Mouse (Mus musculus): Measurements from ENCODE around the gene Fam19a5.

Gene Fam19a5

DNA sequence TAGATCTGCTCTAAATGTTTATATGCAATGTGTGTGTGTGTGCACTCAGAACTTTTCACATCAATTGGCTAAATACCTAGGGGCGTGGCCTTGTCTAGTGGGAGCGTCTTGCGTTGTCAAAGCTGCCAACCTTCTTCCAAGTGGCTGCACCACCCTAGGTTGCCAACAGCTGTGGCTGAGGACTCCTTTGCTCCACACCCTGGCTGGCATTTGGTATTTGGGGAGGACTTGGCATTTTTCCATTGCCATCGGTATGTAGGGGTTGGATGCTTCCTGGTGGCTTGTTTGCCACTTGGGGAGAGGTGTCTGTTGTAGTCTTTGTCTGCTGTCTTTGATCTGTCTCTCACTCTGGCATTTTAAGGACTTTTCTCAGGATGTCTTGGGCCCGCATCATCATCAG lies 124.0 kb downstream of the Fam19a5 start:
- DNase-seq, result no peak

DNA sequence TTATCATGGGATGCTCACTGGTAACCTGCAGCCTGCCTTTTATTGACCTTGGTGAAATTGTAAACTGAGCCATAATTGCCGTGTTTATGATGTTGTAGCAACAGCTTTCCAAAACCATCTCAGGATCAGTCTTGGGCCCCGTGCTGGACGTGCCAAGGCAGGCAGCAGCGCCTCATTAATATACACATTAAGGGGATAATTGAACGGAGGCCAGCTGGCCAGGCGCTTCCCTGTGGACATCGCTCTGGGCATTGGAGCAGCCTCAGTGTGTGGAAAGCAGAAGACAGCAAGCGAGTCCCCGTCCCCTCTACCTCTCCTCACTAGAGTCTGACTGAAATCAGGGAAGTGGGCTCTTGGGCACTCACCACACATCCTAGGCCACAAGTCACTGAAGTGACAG lies 127.8 kb downstream of the Fam19a5 start:
- DNase-seq, result no peak

- no peak for DNase-seq
These were observed 134.6 kb downstream of the Fam19a5 start for GRCm38 (mm10) chr15:87678711-87679110.

- DNase-seq, result no peak
These were observed 138.3 kb downstream of the Fam19a5 start for GRCm38 (mm10) chr15:87682410-87682809.

- DNase-seq, result no peak
These were observed 142.4 kb downstream of the Fam19a5 start for GRCm38 (mm10) chr15:87686415-87687040.

- no peak for DNase-seq
These were observed 147.3 kb downstream of the Fam19a5 start for GRCm38 (mm10) chr15:87691271-87691955.

DNA sequence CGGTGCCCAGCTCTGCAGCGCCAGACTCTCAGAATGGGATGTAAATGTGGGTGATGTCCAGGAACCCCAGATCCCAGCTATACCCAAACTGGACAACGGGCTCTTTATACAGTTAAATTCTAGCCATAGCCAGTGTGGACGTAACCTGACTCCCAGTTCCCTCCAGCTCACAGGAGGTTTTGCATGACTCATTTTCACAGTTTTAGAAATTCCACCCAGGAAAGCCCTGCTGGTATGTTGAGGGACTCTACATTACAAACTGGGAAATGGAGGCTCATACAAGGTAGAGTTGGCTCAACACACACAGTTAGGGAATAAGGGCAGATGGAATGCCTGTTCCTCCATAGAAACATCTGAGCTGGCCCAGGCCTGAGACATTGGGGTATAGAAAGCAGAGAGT lies 147.9 kb downstream of the Fam19a5 start:
- DNase-seq, result no peak

- no peak for DNase-seq
These were observed 148.3 kb downstream of the Fam19a5 start for GRCm38 (mm10) chr15:87692394-87692793.

DNA sequence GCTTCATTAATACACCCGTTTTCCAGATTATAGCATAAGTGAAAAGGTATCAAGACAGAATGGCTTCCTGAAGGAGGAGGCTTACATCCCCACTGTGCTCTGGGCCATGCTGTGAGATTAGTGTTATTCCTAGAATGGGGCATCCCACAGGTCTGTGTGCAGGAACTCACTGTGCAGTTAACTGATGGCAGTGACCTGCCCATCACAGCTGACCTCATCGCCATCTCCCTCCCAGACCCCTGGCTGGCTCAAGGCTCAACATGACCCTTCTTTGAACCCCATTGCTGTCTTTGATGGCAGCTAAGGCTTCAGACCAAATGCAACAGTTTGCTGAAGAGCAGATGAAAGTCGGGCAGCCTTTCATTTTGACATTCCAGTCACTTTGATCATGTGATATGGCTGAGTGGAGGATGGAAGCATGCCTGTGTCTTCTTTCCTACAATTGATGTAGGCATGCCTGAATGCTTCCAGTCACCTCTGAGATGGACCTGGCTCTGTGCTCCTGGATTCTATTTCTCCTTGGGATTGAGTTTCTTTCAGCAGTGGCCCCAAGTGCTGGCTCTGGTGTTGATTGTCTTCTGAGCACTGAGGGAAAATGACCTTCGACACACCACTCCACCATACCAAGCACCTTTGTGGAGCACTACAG lies 148.9 kb downstream of the Fam19a5 start:
- no peak for DNase-seq

DNA sequence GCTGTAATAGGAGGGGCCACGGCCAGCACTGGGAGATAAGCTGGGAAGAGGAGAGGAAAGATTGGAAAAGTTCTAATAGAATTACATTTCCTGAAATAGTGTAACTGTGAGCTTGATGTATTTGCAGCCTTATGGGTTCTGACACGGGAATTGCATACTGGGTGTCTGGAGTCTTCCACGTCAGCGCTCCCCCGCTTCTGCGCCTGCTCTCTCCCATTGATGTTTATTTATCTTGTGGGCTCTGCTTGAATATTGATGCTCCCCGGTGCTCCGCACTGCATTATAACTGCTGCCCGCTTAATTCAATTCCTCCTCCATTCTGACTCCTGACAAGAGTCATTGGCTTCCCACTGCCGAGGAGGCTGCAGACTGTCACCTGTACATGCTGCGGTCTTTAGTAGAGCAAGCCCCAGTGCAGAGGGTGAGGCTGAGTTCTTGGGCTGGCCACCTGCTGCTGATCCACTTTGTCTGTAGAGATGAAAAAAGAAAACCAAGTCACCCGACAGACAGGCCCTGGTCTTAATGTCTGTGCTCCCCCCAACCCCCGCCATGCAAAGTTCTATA lies 153.4 kb downstream of the Fam19a5 start:
- DNase-seq, result no peak

DNA sequence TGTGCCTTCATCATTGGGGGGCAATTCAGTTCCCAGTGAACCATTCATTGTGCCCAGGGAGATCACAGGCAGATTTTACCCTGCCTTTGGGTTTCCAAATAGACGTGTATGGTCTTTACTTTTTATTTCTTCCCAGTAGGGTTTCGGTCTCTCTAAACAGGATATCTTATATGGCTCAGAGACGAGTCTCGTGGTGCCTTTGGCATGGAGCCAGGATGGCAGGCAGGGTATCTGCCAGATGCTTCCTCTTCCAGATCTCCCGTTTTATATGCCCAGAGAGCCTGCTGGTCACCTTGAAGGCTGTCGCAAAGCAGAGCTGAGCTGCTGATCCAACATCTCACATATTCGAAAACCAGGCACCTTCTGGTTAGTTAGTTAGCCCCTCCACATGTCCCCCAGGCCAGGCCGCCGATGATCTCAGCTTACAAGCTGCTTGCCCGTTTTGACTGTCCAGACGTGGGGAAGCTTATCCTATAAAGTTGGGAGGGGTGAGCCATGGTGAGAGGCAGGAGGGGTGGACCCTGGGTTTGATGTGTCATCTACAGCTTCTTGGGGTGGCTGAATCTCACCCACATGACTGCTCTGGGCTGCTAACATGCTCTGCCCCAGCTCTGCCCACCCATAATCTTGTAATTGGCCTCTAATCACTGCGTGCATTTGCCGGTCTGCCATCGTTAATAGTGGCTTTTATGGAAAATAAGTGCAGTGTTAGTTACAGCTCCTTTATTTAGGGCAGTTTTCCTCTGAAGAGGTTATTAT lies 154.6 kb downstream of the Fam19a5 start:
- DNase-seq, result no peak

GRCm38 (mm10) chr15:87702821-87703220 lies 158.7 kb downstream of the Fam19a5 start:
- DNase-seq, result peak in 1 of 2 experiments; percentile 18

DNA sequence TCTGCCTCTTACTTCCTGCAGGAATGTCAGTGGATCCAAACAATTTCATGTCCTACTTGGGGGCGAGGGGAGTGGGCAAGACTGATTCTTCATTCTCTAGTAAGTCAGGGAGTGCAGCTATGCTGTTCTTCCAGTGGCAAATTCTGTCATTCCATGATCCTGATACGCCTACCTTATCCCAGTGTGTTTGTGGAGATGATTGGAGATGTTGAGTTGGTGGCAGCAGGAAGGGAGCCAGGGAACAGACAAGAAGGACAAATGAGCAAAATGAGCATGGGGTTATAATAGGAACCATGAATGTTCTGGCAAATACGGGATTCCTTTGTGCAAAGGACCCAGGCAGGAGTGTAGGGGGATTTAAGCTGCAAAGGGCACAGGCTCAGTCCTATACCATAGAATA lies 159.2 kb downstream of the Fam19a5 start:
- DNase-seq, result no peak

DNA sequence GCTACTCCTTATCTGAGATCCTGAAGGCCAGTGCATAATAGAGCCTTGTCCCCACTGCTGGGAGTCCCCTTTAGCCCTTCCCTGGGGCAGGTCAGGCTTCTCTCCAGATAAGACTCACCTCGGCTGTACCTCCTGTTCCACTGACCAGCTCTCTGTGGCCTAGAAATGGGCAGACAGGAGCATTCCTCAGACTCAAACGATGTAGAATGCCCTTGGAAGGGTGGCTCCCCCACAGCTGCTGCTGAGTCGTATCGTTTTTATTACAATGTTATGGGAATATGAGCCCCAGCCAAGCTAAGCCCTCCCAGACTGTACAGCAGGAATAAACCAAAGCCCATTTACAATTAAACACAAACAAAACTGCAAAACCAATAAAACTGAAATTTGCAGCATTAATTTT lies 167.7 kb downstream of the Fam19a5 start:
- DNase-seq, result no peak

- DNase-seq, result no peak
These were observed 168.1 kb downstream of the Fam19a5 start for GRCm38 (mm10) chr15:87712221-87712620.

DNA sequence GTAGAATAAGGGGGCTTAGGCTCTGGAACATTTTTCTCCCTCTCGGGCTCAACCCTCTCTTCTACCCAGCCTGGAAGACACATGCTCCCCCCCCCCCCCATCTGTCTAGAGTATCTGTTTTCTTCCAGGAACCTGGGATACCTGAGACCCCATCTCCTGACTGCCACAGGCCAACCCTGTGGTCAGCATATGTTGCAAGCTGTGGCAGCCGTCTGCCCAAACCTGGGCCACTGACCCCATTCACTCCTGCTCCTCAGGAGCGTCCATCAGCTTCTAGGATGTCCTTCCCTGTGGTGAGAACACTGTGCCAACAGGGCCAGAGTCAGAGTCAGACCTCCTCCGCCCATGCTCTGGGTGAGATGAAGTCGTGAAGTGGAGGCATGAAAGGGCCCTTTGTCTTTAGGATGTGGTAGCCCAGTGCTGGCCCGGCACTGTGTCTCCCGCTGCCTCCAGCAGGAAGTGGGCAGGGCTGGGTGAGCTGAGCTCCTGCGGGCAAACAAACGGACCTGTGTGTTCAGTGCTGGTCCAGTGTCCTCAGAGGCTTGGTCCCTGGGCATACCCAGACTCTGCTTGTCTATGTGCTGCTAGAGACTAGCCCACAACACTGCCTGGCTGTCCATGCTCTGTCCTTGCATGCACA lies 171.1 kb downstream of the Fam19a5 start:
- DNase-seq, result no peak

DNA sequence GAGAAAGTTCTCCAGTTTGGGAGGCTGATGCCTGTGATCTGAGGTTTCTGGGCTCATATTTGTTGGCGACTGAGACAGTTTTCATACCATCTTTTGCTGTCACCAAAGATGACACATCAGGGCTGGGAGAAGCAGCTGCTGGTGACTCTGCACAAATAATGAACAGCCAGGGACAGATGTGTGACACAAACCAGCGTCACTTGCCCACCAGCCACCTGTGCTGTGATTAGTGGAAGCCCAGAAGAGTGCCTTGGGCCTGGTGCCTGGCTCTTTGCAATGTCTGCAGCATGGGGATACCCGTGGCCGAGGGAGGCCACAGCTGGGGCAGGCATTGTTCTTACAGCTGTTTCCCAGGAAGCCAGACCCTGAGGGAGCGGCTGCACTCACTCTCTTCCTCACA lies 173.0 kb downstream of the Fam19a5 start:
- DNase-seq, result no peak

DNA sequence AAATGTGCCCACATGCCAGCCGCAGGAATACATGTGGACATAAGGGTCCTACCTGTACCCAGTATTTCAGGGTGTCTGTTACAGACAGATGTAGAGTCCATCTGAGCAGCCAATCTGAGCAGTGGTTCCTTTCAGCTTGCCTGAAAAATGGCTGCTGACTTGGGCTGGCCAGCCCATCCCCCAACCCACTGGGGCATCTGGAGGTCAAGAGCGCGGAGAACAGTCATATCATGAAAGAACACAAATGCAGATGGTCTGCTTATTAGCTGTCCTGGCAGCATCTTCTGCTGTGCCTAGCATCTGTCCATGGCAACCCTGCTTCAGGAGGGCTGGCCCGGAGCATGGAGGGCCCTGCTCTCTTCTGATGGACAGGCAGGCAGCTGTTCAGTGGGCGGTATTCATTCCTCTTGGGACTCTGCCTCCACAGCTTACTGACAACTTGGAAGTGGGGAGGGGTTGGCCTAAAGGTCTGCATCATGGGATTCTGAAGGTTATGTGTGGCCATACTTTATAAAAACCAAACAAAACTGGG lies 179.4 kb downstream of the Fam19a5 start:
- no peak for DNase-seq

DNA sequence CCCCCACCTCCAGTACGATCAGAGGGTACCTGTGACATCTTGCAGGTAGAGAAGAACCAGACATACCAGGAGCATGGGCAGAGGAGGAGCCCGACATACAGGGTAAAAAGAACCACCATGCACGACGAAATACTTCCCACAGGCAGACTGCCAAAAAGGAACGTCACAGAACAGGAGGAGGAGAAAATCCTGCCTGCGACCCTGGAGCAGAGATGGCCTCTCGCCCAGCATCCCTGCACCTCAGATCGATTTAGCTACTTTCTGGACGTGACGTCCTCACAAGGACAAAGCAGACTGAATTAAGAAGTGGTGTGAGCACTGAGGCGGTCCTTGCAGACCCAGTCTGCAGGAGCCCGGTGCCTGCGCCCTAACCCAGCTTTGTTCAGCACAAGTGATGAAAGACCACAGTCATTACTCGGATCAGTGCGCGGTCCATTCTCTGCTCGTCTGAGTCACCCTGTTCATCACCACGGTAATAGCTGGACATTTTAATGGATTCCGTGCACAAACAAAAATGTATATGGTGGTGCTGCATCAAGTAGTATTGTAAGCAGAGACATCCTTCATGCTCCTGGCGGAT lies 182.6 kb downstream of the Fam19a5 start:
- DNase-seq, result no peak

DNA sequence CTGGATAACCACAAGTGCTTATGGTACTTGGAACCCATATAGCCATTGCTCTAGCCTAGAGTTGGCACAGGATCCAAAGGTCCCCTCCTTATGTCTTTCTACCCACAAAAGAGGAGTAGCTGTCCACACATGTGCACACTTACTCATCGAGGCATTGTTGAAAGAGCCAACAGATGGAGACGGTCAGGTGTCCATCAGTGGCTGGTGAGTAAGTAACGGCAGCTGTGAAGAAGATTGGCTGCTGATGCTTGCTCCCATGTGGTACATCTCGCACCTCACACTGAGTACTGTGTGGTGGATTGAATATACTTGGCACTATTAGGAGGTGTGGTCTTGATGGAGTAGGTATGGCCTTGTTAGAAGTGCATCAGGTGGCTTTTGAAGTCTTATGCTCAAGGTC lies 192.2 kb downstream of the Fam19a5 start:
- DNase-seq, result no peak

- DNase-seq, result no peak
These were observed 211.4 kb downstream of the Fam19a5 start for GRCm38 (mm10) chr15:87755482-87755881.

DNA sequence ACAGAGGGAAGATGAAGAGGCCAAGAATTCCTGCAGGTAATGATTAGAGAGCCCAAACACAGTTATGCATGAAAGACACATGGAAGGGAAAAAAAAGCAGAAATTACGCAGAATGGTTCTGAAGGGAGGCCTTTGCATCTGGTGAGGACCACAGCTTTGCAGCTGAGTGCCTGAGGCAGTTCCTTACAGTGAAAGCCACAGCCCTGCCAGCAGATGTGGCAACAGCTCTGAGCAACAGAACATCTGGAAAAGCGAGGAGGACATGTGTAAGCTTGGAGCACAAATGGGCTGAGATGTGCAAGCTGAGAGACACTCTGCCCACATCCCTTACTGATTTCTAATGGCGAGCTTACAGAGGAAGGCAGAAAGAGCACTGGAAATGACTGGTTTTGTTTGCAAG lies 221.8 kb downstream of the Fam19a5 start:
- no peak for DNase-seq
